Mouse (Mus musculus) ovary, adult 10 weeks (tissue): ENCODE measurements around the gene Hist1h1e. TPM values are rescaled to one million over a fixed set of nuclear protein-coding genes. Genes with fewer than 3 reads are reported as not detected.

Experiments used
- polyA plus RNA-seq: library from polyadenylated mRNA; stranded (reverse); fragments of 350-450 nt; fragmentation: Illumina TruSeq; extraction: RNeasy Lipid Tissue Mini Kit (QIAGEN cat#74804); gene quantifications from one replicate; pipeline ENCODE4 v1.2.3, GENCODE M21; 2014

Gene Hist1h1e
- polyA plus RNA-seq = 0.40 TPM

DNA sequence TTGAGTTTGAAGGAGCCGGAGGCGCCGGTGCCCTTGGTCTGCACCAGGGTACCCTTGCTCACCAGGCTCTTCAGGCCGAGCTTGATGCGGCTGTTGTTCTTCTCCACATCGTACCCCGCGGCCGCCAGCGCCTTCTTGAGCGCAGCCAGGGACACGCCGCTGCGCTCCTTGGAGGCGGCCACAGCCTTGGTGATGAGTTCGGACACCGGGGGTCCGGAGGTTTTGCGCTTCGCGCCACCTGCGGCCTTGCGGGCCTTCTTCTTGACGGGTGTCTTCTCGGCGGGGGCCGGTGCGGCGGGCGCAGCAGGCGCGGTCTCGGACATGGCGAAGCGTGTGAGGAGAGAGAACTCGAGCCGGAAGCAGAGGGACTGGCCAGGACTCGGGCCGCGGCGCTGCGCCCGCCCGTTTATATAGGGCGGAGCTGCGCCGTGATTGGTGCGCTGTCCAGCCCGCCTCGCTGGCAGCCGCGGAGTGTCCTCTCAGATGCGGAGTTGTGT is at the start of gene Hist1h1e:
Gene Hist1h1e, minus strand, starts transcription at position 384 of the 497 bp plus-strand sequence.

DNA sequence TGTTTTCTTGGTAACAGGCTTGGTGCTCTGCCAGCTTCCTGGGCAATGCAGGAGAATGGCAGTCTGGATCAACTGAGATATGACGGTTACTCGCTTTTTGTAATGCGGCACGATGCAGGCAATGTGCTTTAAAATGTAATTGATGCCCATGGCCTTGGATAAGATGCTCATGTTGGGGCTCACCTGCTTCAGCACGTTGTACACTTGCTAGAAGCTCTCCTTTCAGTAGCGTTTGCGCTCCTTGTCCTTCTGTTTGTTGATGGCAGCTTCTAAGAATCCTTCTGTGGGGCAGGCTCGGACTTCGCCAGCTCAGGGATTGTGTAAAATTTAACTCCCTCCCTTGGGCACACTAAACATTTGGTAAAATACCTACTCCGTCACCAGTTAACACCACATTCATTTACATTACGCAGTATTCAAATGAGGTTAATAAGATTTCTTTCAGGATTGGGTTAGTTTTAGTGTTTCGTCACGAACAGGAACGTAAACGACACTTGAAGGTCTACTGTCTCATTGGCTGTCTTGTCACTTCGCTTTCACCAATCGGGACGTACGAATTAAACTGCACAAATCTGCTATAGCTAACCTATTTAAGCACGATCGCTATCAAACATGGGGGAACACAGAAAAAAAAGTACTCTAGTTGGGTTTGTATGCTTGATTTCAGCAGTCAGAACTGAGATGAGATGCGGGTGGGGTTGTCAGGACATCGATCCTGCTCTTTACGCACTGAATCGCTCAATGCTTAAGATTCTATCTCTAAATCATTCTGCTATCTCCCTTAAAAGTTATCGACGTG is 1.4 kb downstream of the Hist1h1e start, which contains the start of gene Hist1h2be:
Gene Hist1h2be, minus strand, starts transcription at position 392 of the 799 bp plus-strand sequence.

DNA sequence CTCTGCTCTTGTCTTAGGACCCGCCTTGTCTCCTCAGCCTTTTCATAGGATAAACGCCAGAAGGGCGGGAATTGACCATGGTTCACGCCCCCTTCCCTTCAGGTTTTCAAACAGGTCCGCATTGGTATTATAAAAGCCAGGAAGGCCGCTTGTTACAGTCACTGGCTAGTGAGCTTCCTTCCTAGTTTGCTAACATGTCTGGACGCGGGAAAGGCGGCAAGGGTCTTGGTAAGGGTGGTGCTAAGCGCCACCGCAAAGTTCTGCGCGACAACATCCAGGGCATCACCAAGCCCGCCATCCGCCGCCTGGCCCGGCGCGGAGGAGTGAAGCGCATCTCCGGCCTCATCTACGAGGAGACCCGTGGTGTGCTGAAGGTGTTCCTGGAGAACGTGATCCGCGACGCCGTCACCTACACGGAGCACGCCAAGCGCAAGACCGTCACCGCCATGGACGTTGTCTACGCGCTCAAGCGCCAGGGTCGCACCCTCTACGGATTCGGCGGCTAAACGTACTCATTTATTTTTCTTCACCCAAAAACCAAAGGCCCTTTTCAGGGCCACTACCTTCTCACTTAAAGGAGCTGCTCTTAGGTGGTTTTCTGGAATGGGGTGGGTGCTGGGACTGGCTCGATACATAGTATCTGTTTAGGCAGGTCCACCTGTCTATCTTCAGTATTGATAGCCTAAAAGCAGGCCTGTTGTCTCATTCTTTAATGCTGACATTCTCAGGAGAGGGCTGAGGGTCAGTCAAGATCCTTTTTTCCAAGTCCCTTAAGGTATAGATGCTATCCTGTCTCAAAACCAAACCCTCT is 40.7 kb downstream of the Hist1h1e start, which contains the start of gene Hist1h4d:
Gene Hist1h4d, plus strand, starts transcription at position 191 of the 811 bp plus-strand sequence.

GRCm38 (mm10) chr13:23575271-23575851 is 47.0 kb downstream of the Hist1h1e start, which contains the start of gene Hist1h3d:
Hist1h3d (plus strand) TSS chr13:23575763.

GRCm38 (mm10) chr13:23573898-23574524 is 48.3 kb downstream of the Hist1h1e start, which contains the start of the genes Hist1h2bf and Hist1h2ad:
Hist1h2bf (minus strand) TSS chr13:23574196.
Hist1h2ad (plus strand) TSS chr13:23574381.

DNA sequence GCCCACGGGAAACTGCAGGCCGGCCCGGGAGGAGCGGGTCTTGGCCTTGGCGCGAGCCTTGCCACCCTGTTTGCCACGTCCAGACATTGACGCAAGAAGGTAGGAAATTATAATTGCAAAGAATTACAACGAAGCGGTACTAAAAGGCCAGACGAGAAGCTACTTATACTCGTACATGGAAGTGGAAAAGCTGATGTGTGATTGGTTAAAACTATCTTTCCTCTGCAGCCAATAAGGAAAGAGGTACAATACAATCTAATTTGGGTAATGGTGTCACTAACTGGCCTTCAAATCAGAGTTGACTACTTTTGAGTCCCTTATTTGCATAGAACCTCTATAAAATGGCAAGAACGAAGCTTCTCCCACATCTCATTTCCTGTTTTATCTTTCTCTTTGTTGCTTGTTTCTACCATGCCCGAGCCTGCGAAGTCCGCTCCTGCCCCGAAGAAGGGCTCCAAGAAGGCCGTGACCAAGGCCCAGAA is 51.3 kb downstream of the Hist1h1e start, which contains the start of the genes Hist1h2ae and Hist1h2bg:
Gene Hist1h2ae, minus strand, starts transcription at position 199 of the 482 bp plus-strand sequence.
Gene Hist1h2bg, plus strand, starts transcription at position 375 of the 482 bp plus-strand sequence.

Other genes with a start within 250 kb of the Hist1h1e start
- 3.4 TPM for gene Abt1, start 198.7 kb downstream of the Hist1h1e start, polyA plus RNA-seq
- gene Btn1a1, start 156.7 kb downstream of the Hist1h1e start, polyA plus RNA-seq = 0.17 TPM
- not detected for gene Btn2a2, start 133.7 kb downstream of the Hist1h1e start, polyA plus RNA-seq
- not detected for gene Hist1h4h, start 91.5 kb downstream of the Hist1h1e start, polyA plus RNA-seq
- not detected for gene Hist1h2af, start 88.7 kb downstream of the Hist1h1e start, polyA plus RNA-seq
- not detected for gene Hist1h3g, start 87.1 kb downstream of the Hist1h1e start, polyA plus RNA-seq
- 1.00 TPM for gene Hist1h2bh, start 79.2 kb downstream of the Hist1h1e start, polyA plus RNA-seq
- not detected for gene Hist1h3f, start 78.5 kb downstream of the Hist1h1e start, polyA plus RNA-seq
- not detected for gene Hist1h4f, start 70.9 kb downstream of the Hist1h1e start, polyA plus RNA-seq
- gene Hist1h1d, start 69.3 kb downstream of the Hist1h1e start, polyA plus RNA-seq = 0.14 TPM
- gene Hist1h3e, start 60.2 kb downstream of the Hist1h1e start, polyA plus RNA-seq = not detected
- gene Hist1h2ae, start 51.3 kb downstream of the Hist1h1e start, polyA plus RNA-seq = 0.80 TPM
- not detected for gene Hist1h2bg, start 51.2 kb downstream of the Hist1h1e start, polyA plus RNA-seq
- not detected for gene Hist1h2bf, start 48.4 kb downstream of the Hist1h1e start, polyA plus RNA-seq
- not detected for gene Hist1h2ad, start 48.2 kb downstream of the Hist1h1e start, polyA plus RNA-seq
- gene Hist1h3d, start 46.8 kb downstream of the Hist1h1e start, polyA plus RNA-seq = 0.37 TPM
- gene Hist1h4d, start 41.0 kb downstream of the Hist1h1e start, polyA plus RNA-seq = 0.57 TPM
- 3.4 TPM for gene Hist1h2be, start 1.4 kb downstream of the Hist1h1e start, polyA plus RNA-seq
- 0.83 TPM for gene Hist1h2ac, start 61.4 kb upstream of the Hist1h1e start, polyA plus RNA-seq
- 68.0 TPM for gene Hist1h2bc, start 61.6 kb upstream of the Hist1h1e start, polyA plus RNA-seq
- gene Hist1h1t, start 73.3 kb upstream of the Hist1h1e start, polyA plus RNA-seq = not detected
- gene Hist1h4c, start 75.9 kb upstream of the Hist1h1e start, polyA plus RNA-seq = not detected
- 24.7 TPM for gene Hfe, start 88.3 kb upstream of the Hist1h1e start, polyA plus RNA-seq
- gene Hist1h1c, start 116.2 kb upstream of the Hist1h1e start, polyA plus RNA-seq = 9.9 TPM
- gene Hist1h3c, start 123.0 kb upstream of the Hist1h1e start, polyA plus RNA-seq = not detected
- not detected for gene Hist1h2bb, start 124.2 kb upstream of the Hist1h1e start, polyA plus RNA-seq
- not detected for gene Hist1h2ab, start 128.6 kb upstream of the Hist1h1e start, polyA plus RNA-seq
- not detected for gene Hist1h3b, start 129.7 kb upstream of the Hist1h1e start, polyA plus RNA-seq
- not detected for gene Hist1h4b, start 134.5 kb upstream of the Hist1h1e start, polyA plus RNA-seq
- gene Hist1h4a, start 138.7 kb upstream of the Hist1h1e start, polyA plus RNA-seq = not detected
- not detected for gene Hist1h3a, start 139.8 kb upstream of the Hist1h1e start, polyA plus RNA-seq
- not detected for gene Hist1h1a, start 141.1 kb upstream of the Hist1h1e start, polyA plus RNA-seq
- gene Trim38, start 147.4 kb upstream of the Hist1h1e start, polyA plus RNA-seq = not detected
- 0.09 TPM for gene Slc17a2, start 184.4 kb upstream of the Hist1h1e start, polyA plus RNA-seq
- not detected for gene Slc17a3, start 216.9 kb upstream of the Hist1h1e start, polyA plus RNA-seq
- not detected for gene Slc17a1, start 245.2 kb upstream of the Hist1h1e start, polyA plus RNA-seq